ENCODE assay signal across 9 mouse cellular contexts in genomic region chr8:25439971-25440370, GRCm38 (mm10).
A peak's percentile ranks its signal among the peaks of the same experiment; 100 is the strongest.
DNase-seq lines count a peak whose midpoint lies in the region; ATAC-seq and TF ChIP-seq lines count a peak whose summit lies in the region.
"Had no signal": no experiment of that assay in that cellular context is flagged by ENCODE, and none has a peak within 500 bp of the region (broad histone marks: within the 10 kb centered on the region; RNA-seq: fewer than 3 reads in every experiment).

No protein-coding gene starts in this region.

- H3K27me3 ChIP-seq in heart, embryonic 11.5 days (ENCODE audit: control insufficient read depth, insufficient read depth, low read length), result no peaks in the 10 kb centered on the region
- H3K27me3 ChIP-seq in limb, embryonic 14.5 days (ENCODE audit: control insufficient read depth, insufficient read depth, low read length), result no peaks in the 10 kb centered on the region
- peaks cover 14% of the 10 kb centered on the region for H3K27me3 ChIP-seq in midbrain, embryonic 10.5 days (ENCODE audit: low read depth, poor library complexity, severe bottlenecking)
- no peaks in the 10 kb centered on the region for H3K27me3 ChIP-seq in midbrain, postnatal 0 days (ENCODE audit: insufficient read depth, low read length)
- H3K27me3 ChIP-seq: Patski had no signal

- DNase-seq in heart, adult 8-10 months (ENCODE audit: low spot score), result peak; percentile 22
- no peak for DNase-seq in heart, postnatal 25 days (ENCODE audit: low spot score)
- DNase-seq in brain, adult 2 months (ENCODE audit: low read depth, low spot score), result peak; percentile 50
- DNase-seq in limb, embryonic 14.5 days (ENCODE audit: low spot score), result no peak
- no peak for DNase-seq in midbrain, embryonic 10.5 days (ENCODE audit: low spot score)
- DNase-seq in ovary, postnatal 10 days (ENCODE audit: low spot score), result no peak
- no peak for DNase-seq in midbrain, postnatal 0 days (ENCODE audit: low spot score)

- no peak for TF ChIP-seq CTCF in midbrain, postnatal 0 days (IDR thresholded peaks at IDR 0.05)

- no peak for TF ChIP-seq POLR2A in limb, embryonic 14.5 days (IDR thresholded peaks at IDR 0.05; ENCODE audit: borderline replicate concordance, extremely low read depth, insufficient read depth, insufficient read length)

- peak overlapping the region; percentile 53 for H3K4me2 ChIP-seq in heart, embryonic 11.5 days
- peak overlapping the region; percentile 43 for H3K4me2 ChIP-seq in limb, embryonic 14.5 days (replicated peaks; ENCODE audit: low read depth, low read length, severe bottlenecking)
- H3K4me2 ChIP-seq in midbrain, postnatal 0 days (ENCODE audit: low read depth, low read length, poor library complexity, severe bottlenecking), result no peak overlapping the region

- no peak for ATAC-seq in heart, embryonic 11.5 days (replicated peaks; ENCODE audit: insufficient number of reproducible peaks, low FRiP score, low TSS enrichment)
- ATAC-seq in limb, embryonic 14.5 days (ENCODE audit: low FRiP score, low read depth), result 0 out of 2 replicates have a peak, but pooled peaks have one; percentile 7
- no peak for ATAC-seq in midbrain, postnatal 0 days (ENCODE audit: low FRiP score)

- no peaks in the 10 kb centered on the region for H3K36me3 ChIP-seq in heart, embryonic 11.5 days (ENCODE audit: control insufficient read depth, insufficient read depth, low read length)
- no peaks in the 10 kb centered on the region for H3K36me3 ChIP-seq in limb, embryonic 14.5 days (ENCODE audit: control insufficient read depth, insufficient read depth, low read length)
- no peaks in the 10 kb centered on the region for H3K36me3 ChIP-seq in midbrain, embryonic 10.5 days
- no peaks in the 10 kb centered on the region for H3K36me3 ChIP-seq in midbrain, postnatal 0 days (ENCODE audit: insufficient read depth, low read length)

- H3K27ac ChIP-seq in heart, embryonic 11.5 days (ENCODE audit: low read depth, low read length), result no peak overlapping the region
- peak overlapping the region; percentile 92 for H3K27ac ChIP-seq in limb, embryonic 14.5 days (replicated peaks; ENCODE audit: low read depth, low read length)
- H3K27ac ChIP-seq in midbrain, embryonic 10.5 days (replicated peaks), result no peak overlapping the region
- no peak overlapping the region; the same call in 1 of the 2 replicates for H3K27ac ChIP-seq in midbrain, postnatal 0 days (ENCODE audit: low read depth, low read length)

- no peaks in the 10 kb centered on the region for H3K9me3 ChIP-seq in heart, embryonic 11.5 days (replicated peaks; ENCODE audit: control insufficient read depth, low read length)
- no peaks in the 10 kb centered on the region for H3K9me3 ChIP-seq in limb, embryonic 14.5 days (ENCODE audit: control insufficient read depth, low read length)
- no peaks in the 10 kb centered on the region for H3K9me3 ChIP-seq in midbrain, embryonic 10.5 days (replicated peaks)
- no peaks in the 10 kb centered on the region for H3K9me3 ChIP-seq in midbrain, postnatal 0 days (ENCODE audit: low read length)

- intact Hi-C loops in heart, postnatal 25 days (cut with DNase I), result no loop called here

- H3K4me3 ChIP-seq in heart, embryonic 11.5 days (ENCODE audit: low read depth, low read length), result no peak overlapping the region
- H3K4me3 ChIP-seq in limb, embryonic 14.5 days (replicated peaks; ENCODE audit: low read length), result no peak overlapping the region
- no peak overlapping the region for H3K4me3 ChIP-seq in midbrain, embryonic 10.5 days
- H3K4me3 ChIP-seq in midbrain, postnatal 0 days (ENCODE audit: low read depth, low read length), result no peak overlapping the region

- H3K4me1 ChIP-seq in heart, embryonic 11.5 days (ENCODE audit: control insufficient read depth, insufficient read depth, low read length), result peaks cover 7% of the 10 kb centered on the region; the same call in 1 of the 2 replicates
- H3K4me1 ChIP-seq in limb, embryonic 14.5 days (ENCODE audit: control insufficient read depth, insufficient read depth, low read length), result peaks cover 31% of the 10 kb centered on the region
- H3K4me1 ChIP-seq in midbrain, embryonic 10.5 days, result peaks cover 15% of the 10 kb centered on the region
- H3K4me1 ChIP-seq in midbrain, postnatal 0 days (ENCODE audit: insufficient read depth, low read length), result peaks cover 3% of the 10 kb centered on the region; the same call in 1 of the 2 replicates

- WGBS in heart, embryonic 11.5 days (ENCODE audit: insufficient replicate concordance), result 50% methylated on average over 12 of the region's 12 CpGs
- 35% methylated on average over 12 of the region's 12 CpGs for WGBS in limb, embryonic 14.5 days
- WGBS in midbrain, embryonic 10.5 days, result 69% methylated on average over 12 of the region's 12 CpGs
- 68% methylated on average over 12 of the region's 12 CpGs for WGBS in midbrain, postnatal 0 days

- H3K9ac ChIP-seq in heart, embryonic 11.5 days (ENCODE audit: low read depth, low read length), result no peak overlapping the region
- peak overlapping the region; percentile 42; the same call in 1 of the 2 replicates for H3K9ac ChIP-seq in limb, embryonic 14.5 days (ENCODE audit: low read depth, low read length, severe bottlenecking)
- no peak overlapping the region for H3K9ac ChIP-seq in midbrain, postnatal 0 days (replicated peaks; ENCODE audit: low read length, poor library complexity, severe bottlenecking)

Comparison
In these comparisons a context has a peak if more than half of its experiments do, and no peak if none do; other contexts are left out.
1. DNase-seq: peak in heart, adult 8-10 months (single experiment) and brain, adult 2 months (single experiment); none in heart, postnatal 25 days (single experiment), limb, embryonic 14.5 days (single experiment), midbrain, embryonic 10.5 days (single experiment), ovary, postnatal 10 days (single experiment) and midbrain, postnatal 0 days (single experiment).